Mouse (Mus musculus): Measurements from ENCODE around the gene Cntnap2. TPM values are rescaled to one million over a fixed set of nuclear protein-coding genes. Genes with fewer than 3 reads are reported as not detected.

Gene Cntnap2
- polyA plus RNA-seq, 1 experiment: 0.26 TPM

GRCm38 (mm10) chr6:46861076-46861475, 1801.9 kb downstream of the Cntnap2 start:
- H3K27me3 ChIP-seq (ENCODE audit: control insufficient read depth): no peaks in the 10 kb centered on the region
- TF ChIP-seq TAL1 (IDR thresholded peaks at IDR 0.05; ENCODE audit: low read length) (no peak), GATA1 (IDR thresholded peaks at IDR 0.05; ENCODE audit: low read length) (no peak)
- H3K4me1 ChIP-seq (ENCODE audit: control insufficient read depth): no peaks in the 10 kb centered on the region
- no peaks in the 10 kb centered on the region for H3K9me3 ChIP-seq (ENCODE audit: control insufficient read depth, low read length)
- H3K36me3 ChIP-seq (ENCODE audit: control insufficient read depth): no peaks in the 10 kb centered on the region
- no peak overlapping the region for H3K4me3 ChIP-seq (replicated peaks)

DNA sequence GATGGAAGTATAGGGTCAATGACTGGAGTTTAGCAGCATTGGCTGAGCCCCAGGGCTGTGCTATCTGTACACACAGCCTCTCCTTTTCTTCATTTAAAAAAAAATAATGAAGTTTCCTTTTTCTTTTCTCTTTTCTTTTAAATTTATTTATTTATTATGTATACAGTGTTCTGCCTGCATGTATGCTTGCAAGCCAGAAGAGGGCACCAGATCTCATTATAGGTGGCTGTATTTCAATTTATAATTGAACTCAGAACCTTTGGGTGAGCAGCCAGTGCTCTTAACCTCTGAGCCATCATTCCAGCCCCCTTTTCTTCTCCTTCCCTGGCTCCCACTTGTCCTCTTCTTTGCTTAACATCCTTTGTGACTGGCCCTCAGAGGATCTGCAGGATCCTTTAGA, 1807.2 kb downstream of the Cntnap2 start:
- H3K4me3 ChIP-seq (replicated peaks): no peak overlapping the region
- no peaks in the 10 kb centered on the region for H3K36me3 ChIP-seq (ENCODE audit: control insufficient read depth)
- no peak for TF ChIP-seq GATA1 (IDR thresholded peaks at IDR 0.05; ENCODE audit: low read length)
- TF ChIP-seq TAL1 (IDR thresholded peaks at IDR 0.05; ENCODE audit: low read length): no peak
- H3K4me1 ChIP-seq (ENCODE audit: control insufficient read depth): no peaks in the 10 kb centered on the region
- H3K27me3 ChIP-seq (ENCODE audit: control insufficient read depth): no peaks in the 10 kb centered on the region
- H3K9me3 ChIP-seq (ENCODE audit: control insufficient read depth, low read length): no peaks in the 10 kb centered on the region

DNA sequence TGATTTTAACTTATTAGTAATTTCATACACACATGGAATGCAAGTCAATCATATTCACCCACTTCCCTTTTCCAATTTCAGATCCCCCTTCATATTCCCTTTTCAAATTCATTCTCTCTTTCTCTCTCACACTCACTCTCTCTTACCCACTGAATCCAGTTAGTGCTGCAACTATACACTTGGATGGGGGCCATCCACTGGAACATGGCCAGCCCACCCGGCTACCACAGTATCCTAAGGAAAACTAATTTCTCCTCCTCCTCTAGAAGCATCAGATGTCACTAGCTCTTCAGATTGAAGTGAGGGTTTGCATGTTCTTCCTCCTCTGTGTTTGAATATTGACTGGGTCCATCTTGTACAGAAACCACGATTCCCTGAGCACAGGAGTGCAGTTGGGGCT, 1827.1 kb downstream of the Cntnap2 start:
- Histone ChIP-seq H3K4me3 (replicated peaks) (no peak overlapping the region), H3K4me1 (ENCODE audit: control insufficient read depth) (no peaks in the 10 kb centered on the region), H3K9me3 (ENCODE audit: control insufficient read depth, low read length) (no peaks in the 10 kb centered on the region), H3K36me3 (ENCODE audit: control insufficient read depth) (no peaks in the 10 kb centered on the region), H3K27me3 (ENCODE audit: control insufficient read depth) (no peaks in the 10 kb centered on the region)
- no peak for TF ChIP-seq TAL1 (IDR thresholded peaks at IDR 0.05; ENCODE audit: low read length)
- TF ChIP-seq GATA1 (IDR thresholded peaks at IDR 0.05; ENCODE audit: low read length): no peak

DNA sequence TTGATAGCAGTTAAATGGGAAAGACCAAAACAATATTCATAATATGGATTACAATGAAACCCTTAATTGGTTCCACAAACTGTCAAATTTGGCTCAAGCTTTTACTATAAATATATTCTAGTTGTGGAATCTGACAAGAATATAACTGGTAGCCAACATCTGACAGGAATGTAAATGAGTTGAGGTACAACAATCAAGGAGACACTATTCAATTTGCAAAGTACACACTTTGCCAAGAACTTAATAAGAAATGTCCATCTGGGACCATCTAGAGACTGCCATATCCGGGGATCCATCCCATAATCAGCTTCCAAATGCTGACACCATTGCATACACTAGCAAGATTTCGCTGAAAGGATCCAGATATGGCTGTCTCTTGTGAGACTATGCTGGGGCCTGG, 1850.0 kb downstream of the Cntnap2 start:
- no peaks in the 10 kb centered on the region for H3K36me3 ChIP-seq (ENCODE audit: control insufficient read depth)
- H3K4me3 ChIP-seq (replicated peaks): no peak overlapping the region
- H3K27me3 ChIP-seq (ENCODE audit: control insufficient read depth): no peaks in the 10 kb centered on the region
- TF ChIP-seq TAL1 (IDR thresholded peaks at IDR 0.05; ENCODE audit: low read length): no peak
- no peak for TF ChIP-seq GATA1 (IDR thresholded peaks at IDR 0.05; ENCODE audit: low read length)
- no peaks in the 10 kb centered on the region for H3K9me3 ChIP-seq (ENCODE audit: control insufficient read depth, low read length)
- H3K4me1 ChIP-seq (ENCODE audit: control insufficient read depth): no peaks in the 10 kb centered on the region

GRCm38 (mm10) chr6:46918701-46919274, 1859.6 kb downstream of the Cntnap2 start:
- no peak overlapping the region for H3K4me3 ChIP-seq (replicated peaks)
- H3K27me3 ChIP-seq (ENCODE audit: control insufficient read depth): no peaks in the 10 kb centered on the region
- H3K4me1 ChIP-seq (ENCODE audit: control insufficient read depth): no peaks in the 10 kb centered on the region
- no peak for TF ChIP-seq GATA1 (IDR thresholded peaks at IDR 0.05; ENCODE audit: low read length)
- TF ChIP-seq TAL1 (IDR thresholded peaks at IDR 0.05; ENCODE audit: low read length): no peak
- no peaks in the 10 kb centered on the region for H3K36me3 ChIP-seq (ENCODE audit: control insufficient read depth)
- no peaks in the 10 kb centered on the region for H3K9me3 ChIP-seq (ENCODE audit: control insufficient read depth, low read length)

GRCm38 (mm10) chr6:46919973-46920372, 1860.8 kb downstream of the Cntnap2 start:
- TF ChIP-seq GATA1 (IDR thresholded peaks at IDR 0.05; ENCODE audit: low read length) (no peak), TAL1 (IDR thresholded peaks at IDR 0.05; ENCODE audit: low read length) (no peak)
- H3K4me3 ChIP-seq (replicated peaks): no peak overlapping the region
- no peaks in the 10 kb centered on the region for H3K27me3 ChIP-seq (ENCODE audit: control insufficient read depth)
- H3K36me3 ChIP-seq (ENCODE audit: control insufficient read depth): no peaks in the 10 kb centered on the region
- H3K4me1 ChIP-seq (ENCODE audit: control insufficient read depth): no peaks in the 10 kb centered on the region
- no peaks in the 10 kb centered on the region for H3K9me3 ChIP-seq (ENCODE audit: control insufficient read depth, low read length)

GRCm38 (mm10) chr6:46924709-46925108, 1865.6 kb downstream of the Cntnap2 start:
- no peaks in the 10 kb centered on the region for H3K27me3 ChIP-seq (ENCODE audit: control insufficient read depth)
- no peak overlapping the region for H3K4me3 ChIP-seq (replicated peaks)
- H3K4me1 ChIP-seq (ENCODE audit: control insufficient read depth): no peaks in the 10 kb centered on the region
- TF ChIP-seq TAL1 (IDR thresholded peaks at IDR 0.05; ENCODE audit: low read length) (no peak), GATA1 (IDR thresholded peaks at IDR 0.05; ENCODE audit: low read length) (no peak)
- H3K36me3 ChIP-seq (ENCODE audit: control insufficient read depth): no peaks in the 10 kb centered on the region
- no peaks in the 10 kb centered on the region for H3K9me3 ChIP-seq (ENCODE audit: control insufficient read depth, low read length)

DNA sequence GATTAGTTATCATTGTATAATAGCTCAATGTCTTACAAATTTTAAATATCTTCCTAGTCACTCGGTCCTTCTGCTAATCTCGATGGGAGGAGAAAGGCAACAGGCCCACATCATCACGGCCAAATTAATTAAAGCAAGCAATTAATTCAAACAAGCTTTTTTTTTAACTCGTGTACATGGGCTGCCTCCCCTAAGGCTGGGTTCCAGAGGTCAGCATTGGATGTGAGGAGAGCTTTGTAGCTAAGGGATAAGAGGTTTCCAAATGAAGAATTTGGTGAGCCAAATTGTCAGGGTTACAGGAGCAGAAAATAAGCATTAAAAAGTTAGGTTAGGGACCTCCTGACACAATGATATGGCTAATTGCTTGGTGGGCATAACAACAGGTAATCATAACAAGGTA, 1886.5 kb downstream of the Cntnap2 start:
- no peaks in the 10 kb centered on the region for H3K4me1 ChIP-seq (ENCODE audit: control insufficient read depth)
- no peaks in the 10 kb centered on the region for H3K9me3 ChIP-seq (ENCODE audit: control insufficient read depth, low read length)
- H3K36me3 ChIP-seq (ENCODE audit: control insufficient read depth): no peaks in the 10 kb centered on the region
- H3K27me3 ChIP-seq (ENCODE audit: control insufficient read depth): no peaks in the 10 kb centered on the region
- no peak overlapping the region for H3K4me3 ChIP-seq (replicated peaks)
- TF ChIP-seq TAL1 (IDR thresholded peaks at IDR 0.05; ENCODE audit: low read length): no peak
- no peak for TF ChIP-seq GATA1 (IDR thresholded peaks at IDR 0.05; ENCODE audit: low read length)

DNA sequence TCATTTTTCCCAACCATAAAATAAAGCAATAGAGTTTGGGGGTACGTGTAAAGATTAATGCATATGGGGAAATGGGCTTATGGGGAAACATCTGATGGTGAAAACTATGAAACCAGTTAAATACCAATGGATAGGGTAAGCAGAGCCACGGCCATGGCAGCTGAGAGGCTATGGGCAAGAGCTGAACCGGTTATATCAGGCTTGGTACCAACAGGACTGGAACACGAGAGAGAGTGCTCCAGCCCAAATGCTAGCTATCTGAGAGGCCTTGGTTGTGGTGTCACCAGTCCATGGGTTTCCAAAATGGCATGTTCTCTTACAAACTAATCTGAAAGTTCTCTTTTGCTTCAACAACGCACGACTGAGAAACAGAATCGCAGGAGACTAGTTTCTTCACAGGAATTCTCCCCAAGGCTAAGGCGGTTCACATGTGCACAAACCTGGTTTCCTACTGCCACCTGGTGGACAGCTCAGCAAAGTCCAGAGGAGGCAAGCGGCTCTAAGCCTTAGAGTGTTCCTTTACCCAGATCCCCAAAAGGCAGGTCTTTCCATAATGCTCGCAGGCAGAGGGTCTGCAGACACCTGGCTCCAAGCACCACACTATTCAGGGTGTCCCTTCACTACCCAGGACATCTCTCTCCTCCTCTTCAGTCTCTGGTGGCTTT, 1902.0 kb downstream of the Cntnap2 start:
- Histone ChIP-seq H3K27me3 (ENCODE audit: control insufficient read depth) (no peaks in the 10 kb centered on the region), H3K4me1 (ENCODE audit: control insufficient read depth) (no peaks in the 10 kb centered on the region)
- TF ChIP-seq TAL1 (IDR thresholded peaks at IDR 0.05; ENCODE audit: low read length) (no peak), GATA1 (IDR thresholded peaks at IDR 0.05; ENCODE audit: low read length) (no peak)

More for the DNA sequence above, 1902.0 kb downstream of the Cntnap2 start:
- no peaks in the 10 kb centered on the region for H3K9me3 ChIP-seq (ENCODE audit: control insufficient read depth, low read length)
- no peak overlapping the region for H3K4me3 ChIP-seq (replicated peaks)
- no peaks in the 10 kb centered on the region for H3K36me3 ChIP-seq (ENCODE audit: control insufficient read depth)

Measured in erythroblast, embryonic 14.5 days (primary cell).